Mouse (Mus musculus) thymus, adult 18-20 months (tissue): ENCODE data around the gene Exosc2.
"Not testable (repeated sequence)": the region's sequence is repeated elsewhere in the genome, so short reads cannot be mapped to it uniquely, and the experiment has no call there.

Source experiments
- DNase-seq, 2 experiments: peaks; one replicate each; pipeline ENCODE4 v3.0.0; 2022; ENCODE audit warnings: mixed read lengths in 2 of 2

Exosc2 gene

DNA sequence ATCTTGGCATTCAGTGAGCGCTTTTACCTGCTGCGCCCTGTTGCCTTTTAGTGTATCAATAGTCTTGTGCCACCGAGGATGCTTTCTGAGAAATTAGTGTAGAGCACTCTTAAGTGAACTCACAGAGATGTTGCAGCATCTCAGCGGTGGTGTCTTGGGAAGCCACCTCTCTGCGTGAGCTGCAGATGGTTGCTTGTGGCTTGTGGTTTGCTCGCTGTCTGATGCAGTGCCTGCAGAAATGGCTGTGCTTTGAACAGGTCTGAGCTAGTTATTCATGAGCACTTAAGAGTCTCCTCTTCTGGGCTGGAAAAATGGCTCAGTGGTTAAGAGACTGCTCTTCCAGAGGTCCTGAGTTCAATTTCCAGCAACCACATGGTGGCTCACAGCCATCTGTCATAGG is 8.1 kb downstream of the Exosc2 start:
- DNase-seq, result no peak

DNA sequence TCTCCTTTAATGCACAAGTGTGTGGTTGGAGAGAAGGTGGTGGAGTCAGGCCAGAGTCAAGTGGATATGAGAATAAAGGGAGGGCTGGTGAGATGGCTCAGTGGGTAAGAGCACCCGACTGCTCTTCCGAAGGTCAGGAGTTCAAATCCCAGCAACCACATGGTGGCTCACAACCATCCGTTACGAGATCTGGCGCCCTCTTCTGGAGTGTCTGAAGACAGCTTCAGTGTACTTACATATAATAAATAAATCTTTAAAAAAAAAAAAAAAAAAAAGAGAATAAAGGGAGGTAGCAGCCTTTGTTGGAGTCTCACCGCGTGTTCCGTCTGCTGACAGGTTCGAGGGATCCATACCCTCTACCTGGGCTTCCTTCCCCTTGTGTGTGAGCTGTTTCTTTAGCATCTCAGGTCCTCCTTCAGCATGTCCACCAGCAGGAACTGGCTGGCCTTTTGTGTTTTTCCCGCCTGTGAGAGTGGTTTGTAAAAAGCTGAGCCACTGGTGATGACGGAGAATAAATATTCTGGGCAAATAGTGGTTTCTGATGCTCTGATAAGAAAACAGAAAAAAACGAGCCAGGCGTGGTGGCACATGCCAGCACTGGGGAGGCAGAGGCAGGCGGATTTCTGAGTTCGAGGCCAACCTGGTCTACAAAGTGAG is 10.7 kb downstream of the Exosc2 start:
- not testable (repeated sequence) for DNase-seq

DNA sequence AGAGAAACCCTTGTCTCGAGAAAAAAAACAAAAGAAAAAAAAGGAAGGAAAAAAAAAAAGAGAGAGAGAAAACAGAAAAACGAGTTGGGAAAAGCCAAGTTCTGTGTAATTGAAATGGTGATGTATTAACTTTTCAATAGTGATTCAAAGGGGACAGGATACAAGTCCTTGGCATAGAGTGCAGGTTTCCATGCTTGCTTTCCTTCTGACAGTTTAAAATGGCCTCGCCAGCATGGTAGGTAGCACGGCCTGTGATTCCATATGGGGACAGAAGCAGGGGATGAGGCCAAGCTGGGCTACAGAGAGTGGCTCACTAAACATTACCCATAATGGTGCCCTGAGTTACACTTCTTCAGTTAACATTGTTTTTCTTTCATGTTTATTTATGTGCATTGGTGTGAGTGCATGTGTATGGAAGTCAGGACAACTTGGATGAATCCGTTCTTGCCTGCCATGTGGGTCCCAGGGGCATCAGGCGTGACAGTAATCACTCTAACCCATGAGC is 11.3 kb downstream of the Exosc2 start:
- no peak for DNase-seq

DNA sequence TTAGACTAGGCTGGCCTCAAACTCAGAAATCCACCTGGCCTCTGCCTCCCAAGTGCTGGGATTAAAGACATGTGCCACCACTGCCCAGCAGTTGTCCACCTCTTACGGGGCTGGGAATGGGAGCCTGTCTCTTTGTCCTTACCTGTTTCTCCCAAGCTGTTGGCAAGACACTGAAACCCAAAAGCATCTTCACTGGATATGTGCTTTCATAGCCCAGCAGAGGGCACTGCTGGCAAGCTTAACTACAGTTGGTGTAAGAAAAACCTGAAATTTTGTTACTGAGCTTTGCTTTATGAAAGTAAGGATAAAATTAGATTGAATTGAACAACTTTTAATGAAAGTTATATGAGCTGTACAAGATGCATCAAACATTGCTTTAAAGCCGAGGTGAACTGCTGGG is 13.2 kb downstream of the Exosc2 start:
- DNase-seq, result no peak

DNA sequence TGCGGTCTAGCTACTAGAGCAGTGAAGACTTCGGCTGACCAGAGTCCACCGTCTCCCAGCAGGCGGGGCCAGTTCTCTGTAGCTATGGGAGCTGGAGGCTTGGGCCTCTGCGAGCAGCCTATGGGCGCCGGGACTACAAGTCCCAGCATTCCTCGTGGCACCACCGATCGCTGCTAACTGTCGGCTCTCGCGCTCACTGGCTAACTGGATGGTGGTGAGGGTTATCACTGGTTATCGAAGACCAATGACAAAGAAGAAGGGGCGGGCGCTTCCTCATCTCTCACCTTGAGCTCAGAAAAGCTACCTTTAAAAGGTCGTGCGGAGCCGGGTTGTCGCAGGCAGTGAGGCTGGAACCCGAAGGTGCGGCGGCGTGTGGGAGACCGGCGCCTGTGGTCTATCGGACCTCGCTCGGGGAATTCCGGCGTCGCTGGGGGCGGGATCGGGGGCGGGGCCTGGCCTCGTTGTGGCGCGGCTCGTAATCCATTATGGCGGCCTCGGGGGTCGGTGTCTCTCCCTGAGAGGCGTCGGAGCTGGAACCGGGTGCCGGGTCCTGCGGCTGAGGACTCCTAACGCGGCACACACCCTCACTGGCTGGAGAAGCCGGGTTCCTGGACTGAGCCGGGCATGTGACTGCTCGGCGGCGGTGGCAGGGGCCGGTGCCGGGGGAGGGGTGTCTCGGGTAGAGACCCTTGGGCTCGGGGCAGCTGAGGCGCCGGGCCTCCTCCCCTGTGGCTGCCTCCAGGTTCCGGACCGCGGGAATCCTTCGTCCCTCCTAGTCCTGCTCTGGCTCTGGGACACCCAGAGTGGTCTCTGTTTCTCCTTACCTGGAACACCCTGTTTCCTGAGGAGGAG is 17.8 kb downstream of the Exosc2 start, which contains the start of gene Abl1:
Gene Abl1 (plus strand): TSS at position 303 of the 852 bp plus-strand sequence.
- peak; percentile 94 to 95 for DNase-seq

DNA sequence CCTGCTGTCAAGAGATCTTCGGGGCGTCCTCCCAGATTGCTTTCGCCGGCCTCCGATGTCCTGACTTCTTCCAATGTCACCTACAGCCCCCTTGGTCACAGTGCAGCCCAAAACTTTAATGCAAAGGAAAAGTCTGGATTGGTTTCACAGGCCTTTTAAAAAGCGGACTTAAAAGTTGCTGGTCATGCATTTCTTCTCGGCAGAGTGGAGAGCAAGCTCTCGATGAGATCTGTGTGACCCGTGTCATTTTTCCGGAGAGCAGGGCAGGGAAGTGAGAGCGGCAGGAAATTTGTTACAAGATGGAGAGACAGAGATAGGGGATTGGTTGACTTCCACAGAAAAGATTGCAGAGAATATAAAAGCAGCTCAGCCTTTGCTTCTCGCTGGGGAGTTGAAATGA is 18.5 kb downstream of the Exosc2 start:
- DNase-seq, result no peak

DNA sequence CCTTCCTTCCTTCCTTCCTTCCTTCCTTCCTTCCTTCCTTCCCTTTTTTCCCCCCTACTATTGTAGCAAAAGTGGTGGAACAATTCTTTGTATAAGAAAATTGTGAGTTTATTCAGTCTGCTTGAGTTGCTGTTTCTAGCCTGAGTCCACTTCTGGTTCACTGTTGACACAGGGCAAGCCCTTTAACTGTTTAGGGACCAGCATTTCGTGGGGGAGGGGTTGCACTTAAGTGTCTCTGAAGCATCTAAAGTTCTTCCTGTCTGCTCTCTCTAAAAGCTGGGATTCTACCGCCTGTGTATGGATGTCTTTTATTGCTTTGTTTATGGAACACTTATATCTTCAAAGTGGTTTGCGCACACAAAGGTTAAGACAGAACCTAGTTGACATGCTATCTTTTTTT is 19.5 kb downstream of the Exosc2 start:
- no peak for DNase-seq

DNA sequence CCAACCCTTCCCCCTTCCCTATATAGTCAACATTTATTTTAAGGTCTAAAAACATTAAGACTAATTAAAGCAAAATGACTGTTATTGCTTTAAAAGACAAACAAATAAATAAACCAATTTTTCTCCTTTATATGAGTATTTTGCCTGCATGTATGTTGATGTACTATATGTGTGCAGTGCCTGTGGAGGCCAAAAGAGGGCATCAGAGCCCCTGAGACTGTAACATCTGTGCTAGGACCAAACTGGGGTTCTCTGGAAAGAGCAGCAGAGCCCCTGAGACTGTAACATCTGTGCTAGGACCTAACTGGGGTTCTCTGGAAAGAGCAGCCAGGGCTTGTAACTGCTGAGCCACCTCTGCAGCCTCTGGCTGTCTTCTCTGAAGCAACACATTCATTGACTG is 27.7 kb downstream of the Exosc2 start:
- DNase-seq, result no peak

DNA sequence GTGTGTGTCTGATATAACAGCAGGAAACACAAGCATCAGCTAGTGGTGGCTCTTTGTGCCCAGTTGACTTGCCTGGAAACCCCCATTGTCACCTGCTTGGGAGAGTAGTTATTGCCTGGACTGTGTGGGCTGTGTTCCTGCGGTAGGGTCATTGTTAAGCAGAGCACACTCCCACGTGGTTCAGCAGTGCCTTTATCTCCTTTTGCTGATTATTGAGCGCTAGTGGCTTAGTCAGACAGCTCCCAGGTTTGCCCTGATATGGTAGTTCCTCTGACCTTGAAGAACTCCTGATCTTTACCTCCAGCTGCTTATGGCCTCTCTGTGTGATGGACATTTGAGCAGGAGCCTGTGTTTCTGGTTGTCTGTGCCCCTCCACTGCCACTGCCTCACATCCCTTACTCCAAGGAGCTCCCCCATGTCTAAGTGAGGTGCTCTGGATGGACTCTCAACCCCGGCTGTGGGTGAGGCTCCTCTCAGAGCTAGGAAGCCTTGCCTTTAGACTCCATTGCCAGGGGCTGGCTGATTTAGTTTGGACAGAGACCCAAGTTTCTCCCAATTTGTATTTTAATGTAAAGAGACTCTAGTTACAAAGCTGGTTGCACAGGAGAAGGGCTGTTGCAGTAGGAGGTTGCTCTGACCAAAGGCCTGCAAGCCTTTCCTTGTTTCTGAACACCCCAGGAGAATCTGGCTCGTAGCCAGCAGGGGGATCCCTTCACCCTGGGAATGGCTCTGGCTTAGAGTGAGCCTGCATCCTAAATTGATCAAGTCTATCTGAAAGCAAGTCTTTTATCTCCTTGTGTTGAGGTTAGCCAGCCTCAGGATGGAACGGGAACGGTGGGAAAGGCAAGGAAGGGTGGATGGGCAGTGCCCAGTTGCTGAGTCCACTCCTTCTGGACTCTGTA is 30.3 kb downstream of the Exosc2 start:
- no peak for DNase-seq

DNA sequence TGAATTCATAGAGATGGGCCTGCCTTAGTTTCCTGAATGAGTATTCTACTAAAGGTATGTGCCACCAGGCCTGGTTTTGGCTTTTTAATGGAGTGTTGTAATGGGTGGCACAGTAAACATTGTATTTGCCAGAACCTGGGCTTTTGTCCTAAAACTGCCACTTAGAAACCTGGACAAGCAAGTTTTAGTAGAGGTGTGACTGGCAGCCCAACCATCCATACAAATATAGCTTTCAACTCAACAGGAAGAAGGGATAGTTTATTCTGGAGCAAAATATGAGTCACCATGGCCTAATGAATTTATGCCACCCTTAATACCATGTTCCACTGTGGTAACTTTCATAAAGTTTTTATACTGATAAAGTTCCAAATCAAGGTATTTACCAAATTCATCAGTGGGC is 32.7 kb downstream of the Exosc2 start:
- DNase-seq, result no peak

DNA sequence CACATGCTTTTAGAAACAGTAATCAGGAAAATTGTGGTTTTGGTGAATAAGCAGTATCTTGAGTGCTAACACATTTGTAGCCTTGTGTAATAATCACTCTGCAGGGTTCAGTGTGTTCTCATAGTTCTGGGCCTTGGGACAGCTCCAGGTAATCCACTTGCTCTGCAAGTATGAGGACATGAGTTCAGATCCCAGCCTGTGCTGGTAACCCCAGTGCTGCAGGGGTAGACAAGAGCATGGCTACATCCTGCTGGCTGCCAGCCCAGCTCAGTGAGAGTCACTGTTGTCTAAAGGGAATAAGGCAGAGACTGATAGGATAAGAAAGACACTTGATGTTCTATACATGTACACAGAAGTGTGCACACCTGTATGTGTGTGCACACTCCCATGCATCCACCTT is 35.4 kb downstream of the Exosc2 start:
- DNase-seq, result no peak

DNA sequence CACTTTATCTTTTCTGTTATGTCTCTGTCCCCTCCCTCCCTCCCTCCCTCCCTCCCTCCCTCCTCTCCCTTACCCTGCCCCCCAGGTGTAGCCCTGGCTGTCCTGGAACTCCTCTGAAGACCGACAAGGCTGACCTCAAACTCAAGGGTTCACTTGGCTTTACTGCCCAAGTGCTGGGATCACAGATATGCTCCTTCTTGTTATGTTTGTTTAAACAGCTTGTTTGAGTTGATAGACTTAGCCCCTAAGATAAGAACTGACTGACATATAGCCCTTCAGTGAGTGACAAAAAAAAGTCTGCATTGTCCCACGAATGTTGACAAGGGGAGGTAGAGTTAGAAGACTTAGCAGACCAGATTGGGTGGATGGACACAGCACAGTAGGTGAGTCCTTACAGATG is 36.0 kb downstream of the Exosc2 start:
- DNase-seq, result no peak

DNA sequence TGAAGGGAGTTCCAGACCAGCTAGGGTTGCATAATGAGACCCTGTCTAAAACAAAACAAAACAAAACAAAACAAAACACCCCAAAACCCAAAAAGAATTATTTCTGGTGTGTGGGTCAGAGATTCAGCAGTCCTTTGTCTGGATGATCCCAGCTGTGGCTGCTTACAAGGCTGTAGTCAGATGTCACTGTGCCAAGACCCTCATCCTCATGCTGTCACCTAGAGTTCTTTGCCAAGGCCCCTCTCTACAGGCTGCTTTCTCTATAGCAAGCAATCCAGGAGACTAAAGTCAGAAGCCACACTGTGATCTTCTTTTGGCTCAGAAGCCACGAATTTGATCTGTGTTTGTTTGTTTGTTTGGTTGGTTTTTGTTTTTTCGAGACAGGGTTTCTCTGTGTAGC is 42.2 kb downstream of the Exosc2 start:
- no peak for DNase-seq

DNA sequence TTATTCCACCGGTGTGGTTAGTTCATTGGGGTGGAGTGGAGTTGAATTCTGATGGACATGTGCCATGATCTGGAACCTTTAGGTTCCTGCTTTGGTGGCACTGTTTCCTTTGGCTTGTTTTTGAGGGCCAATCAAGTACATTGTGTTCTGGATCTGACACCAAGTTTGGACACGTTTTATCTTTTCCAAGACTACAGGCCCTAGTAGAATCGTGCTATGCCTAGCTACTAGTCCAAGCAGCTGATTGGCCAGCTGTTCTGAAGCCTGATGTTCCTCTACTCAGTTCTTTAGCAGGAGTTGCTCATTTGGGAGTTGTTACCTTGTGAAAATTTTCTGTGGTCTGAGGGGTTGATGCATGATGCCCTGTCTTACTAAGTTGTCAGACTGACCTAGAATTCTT is 43.3 kb downstream of the Exosc2 start:
- DNase-seq, result no peak

DNA sequence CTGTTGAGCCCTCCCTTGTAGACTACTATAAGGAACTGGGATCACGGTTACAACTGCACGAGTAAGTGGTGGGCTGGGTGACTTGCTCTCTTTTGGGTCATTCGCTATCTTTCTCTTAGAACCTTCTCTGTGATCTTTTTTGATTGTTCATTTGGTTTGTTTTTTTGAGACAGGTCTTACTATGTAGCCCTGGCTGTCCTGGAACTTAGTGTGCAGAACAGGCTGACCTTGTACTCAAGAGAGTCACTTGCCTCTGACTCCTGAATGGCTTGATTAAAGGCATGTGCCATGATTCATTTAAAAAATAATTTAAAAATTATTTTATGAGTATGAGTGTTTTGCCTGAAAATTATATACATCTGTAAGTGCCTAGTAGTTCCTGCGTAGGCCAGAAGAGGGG is 44.3 kb downstream of the Exosc2 start:
- no peak for DNase-seq

DNA sequence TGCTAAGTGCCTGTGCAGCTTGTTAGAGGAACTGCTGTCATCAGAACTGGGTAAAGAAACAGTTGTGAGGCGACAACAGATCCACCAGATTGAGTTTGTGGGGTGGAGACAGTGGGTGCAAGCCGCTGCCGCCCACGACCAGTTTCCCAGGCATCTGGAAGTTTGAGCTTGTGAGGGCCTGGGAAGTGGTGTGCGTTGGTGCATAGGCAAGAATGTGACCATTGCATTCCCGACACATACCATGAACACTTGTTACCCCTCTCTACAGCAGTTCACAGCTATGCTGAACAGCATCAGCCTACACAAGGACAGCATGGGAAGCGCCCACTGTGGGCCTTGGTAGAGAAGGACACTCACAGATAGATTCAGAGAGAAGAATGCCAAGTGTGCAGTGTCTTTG is 45.5 kb downstream of the Exosc2 start:
- DNase-seq, result no peak

DNA sequence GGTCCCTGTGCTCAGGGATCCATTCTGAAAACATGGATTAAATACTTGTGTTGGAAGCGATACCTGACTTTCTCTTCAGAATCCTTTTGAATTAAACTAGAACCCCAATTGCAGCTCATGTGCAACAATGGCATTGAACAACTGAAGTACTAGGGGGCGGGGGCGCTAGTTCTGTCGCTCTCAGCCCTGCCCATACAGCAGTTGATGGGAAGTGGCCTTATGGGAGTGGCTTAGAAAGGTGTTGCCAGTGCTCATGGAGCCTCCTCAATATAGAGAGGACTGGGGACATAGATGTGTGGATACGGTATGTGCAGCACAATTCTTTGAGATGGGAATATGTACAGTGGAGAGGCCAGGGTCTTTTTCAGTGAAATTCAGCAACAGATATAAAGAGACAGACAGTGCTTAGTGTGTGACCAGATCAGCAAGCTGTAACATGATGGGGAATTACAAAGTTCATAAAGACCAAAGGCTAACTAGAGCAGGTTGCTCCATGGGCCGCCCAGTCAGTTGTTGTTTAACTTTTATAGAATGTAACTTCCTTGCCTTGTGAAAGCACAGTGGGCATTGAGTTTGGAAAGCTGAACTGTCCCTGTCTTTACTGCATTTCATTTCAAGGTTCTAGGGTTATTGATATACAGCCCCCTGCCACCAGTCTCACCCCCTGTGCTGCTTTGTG is 48.8 kb downstream of the Exosc2 start:
- no peak for DNase-seq

DNA sequence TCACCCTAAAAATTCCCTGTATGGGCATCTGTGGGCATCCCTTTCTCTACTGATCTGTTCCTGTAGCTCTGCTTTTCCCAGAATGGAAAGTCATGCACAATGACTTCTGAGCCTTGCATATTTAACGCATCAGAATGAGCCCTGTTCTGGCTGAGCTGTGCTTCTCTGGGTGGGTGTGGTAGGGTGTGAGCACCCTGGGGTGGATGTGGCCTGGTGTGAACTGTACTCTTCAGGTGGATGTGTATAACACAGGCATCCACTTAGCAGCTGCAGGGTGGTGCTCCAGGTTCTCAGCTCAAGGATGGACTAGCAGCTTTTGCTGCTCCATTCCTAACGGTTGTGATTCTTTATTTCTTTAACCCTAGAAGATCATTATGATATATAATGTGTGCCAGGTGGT is 49.4 kb downstream of the Exosc2 start:
- no peak for DNase-seq

DNA sequence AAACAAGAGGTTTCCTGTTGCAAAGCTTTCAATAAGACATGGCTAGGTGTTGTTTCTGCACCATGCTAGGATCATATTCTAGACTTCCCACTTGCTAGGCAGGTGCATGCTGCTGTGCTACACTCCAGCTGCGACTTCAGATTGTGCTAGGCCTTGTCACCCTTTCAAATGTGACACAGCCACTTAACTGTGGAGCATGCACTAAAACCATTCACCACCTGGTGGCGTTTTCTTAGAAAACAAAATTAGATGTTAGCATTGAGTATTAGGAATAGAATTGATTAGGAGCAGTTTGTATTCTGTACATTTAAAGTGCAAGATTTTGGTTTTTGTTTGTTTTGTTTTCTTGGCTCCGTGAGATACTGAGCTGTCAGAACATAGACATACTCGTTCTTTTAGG is 50.3 kb downstream of the Exosc2 start:
- DNase-seq, result no peak

DNA sequence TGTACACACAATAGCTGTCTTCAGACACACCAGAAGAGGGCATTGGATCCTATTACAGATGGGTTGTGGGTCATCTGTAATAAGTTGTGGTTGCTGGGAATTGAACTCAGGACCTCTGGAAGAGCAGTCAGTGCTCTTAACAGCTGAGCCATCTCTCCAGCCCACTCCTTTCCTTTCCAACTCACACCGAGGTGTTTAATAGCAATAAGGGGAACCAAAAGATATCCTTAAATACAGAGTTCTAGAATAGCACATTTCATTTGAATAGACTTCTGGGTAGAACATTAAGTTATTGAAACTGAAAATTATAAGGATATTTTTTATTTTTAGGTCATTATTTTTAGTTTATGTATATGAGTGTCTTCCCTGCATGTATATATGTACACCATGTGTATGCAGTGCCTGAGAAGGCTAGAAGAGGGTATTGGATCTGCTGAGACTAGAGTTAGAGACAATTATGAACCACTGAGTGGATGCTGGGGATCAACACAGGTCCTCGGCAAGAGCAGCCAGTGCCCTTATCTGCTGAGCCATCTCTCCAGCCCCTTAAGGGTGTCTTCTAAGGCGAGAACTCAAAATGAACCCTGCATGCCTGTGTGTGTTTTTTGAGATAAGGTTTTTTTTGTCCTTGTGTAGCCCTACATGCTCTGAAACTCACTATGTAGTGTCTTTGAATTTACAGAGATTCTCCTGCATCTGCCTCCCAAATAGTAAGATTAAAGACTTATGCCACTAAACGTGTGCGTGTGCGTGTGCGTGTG is 54.4 kb downstream of the Exosc2 start:
- no peak for DNase-seq

DNA sequence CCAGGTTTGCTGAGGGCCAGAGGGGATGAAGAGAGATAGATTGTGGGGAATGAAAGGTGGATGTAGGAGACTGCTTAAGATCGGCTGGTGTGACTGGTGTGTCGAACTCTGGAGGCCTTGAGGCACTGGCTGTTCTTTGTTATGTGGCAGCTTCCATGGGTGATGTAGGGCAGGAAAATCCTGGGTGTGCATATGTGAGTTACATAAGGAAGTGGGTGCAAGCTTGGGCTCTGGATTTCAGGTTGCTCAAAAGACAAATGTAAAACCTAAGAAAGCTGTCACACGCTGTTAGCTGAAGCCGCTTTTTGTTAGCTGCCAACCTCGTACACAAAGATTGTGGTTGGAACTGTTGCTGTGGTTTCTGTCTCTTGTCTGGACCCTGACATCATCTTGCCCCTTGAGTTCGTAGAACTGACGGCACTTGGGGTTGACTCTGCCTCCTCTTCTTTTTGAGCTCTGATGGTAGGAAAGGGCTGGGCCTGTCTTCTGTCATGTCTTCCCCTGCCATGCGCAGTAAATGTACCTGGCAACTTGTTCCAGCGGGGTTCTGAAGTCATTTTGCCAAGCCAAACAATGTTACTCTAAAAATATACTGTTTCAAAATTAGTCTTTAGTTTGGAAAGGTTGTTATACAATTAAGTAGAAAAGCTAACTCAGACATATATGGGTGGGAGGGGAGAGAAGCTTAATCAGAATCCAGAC is 57.2 kb downstream of the Exosc2 start:
- no peak for DNase-seq
